Mouse (Mus musculus) lung, adult 2 months (tissue): ENCODE data around the gene Eml4.

Source experiments
- CTCF ChIP-seq: fragments of 200-500 bp; IDR thresholded peaks from 2 replicates; pipeline ENCODE4 v1.5.1; 2011; ENCODE audit warnings: mild to moderate bottlenecking, low read length, control low read depth; ENCODE audit not compliant: insufficient read depth
- POLR2A ChIP-seq: fragments of 200-500 bp; IDR thresholded peaks from 2 replicates; pipeline ENCODE4 v1.6.1; 2011; ENCODE audit warnings: low read depth, mild to moderate bottlenecking, control low read depth, low read length, borderline replicate concordance; ENCODE audit errors: extremely low read depth

DNA sequence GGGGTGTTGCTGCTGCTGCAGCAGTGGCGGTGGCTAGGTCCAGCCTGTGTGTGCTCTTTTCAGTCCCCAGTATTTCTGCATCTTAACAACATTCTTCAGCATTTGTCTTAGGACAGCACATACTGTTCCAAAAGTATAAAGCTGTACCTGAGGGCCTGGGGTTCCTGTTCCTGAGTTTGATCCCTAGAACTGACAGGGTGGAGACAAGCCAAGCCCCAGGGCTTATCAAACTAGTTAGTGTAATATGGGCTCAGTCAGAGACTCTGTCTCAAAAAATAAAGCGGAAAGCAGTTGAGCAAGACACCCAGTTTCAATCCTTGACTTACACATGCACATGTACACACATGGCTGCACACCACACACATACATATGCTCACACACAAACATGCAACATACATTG is 34.2 kb downstream of the Eml4 start:
- no peak for TF ChIP-seq POLR2A
- TF ChIP-seq CTCF: no peak
